Mouse (Mus musculus) olfactory bulb, adult 2 months (tissue): ENCODE results near the gene Mid1.
"Not testable (repeated sequence)": the region's sequence is repeated elsewhere in the genome, so short reads cannot be mapped to it uniquely, and the experiment has no call there.

Experiments used
- CTCF ChIP-seq: fragments of 200-500 bp; IDR thresholded peaks from 2 replicates; pipeline ENCODE4 v1.5.1; 2012; ENCODE audit warnings: low read depth, mild to moderate bottlenecking, low read length, moderate library complexity; ENCODE audit not compliant: insufficient read depth
- POLR2A ChIP-seq: fragments of 200-500 bp; IDR thresholded peaks from 2 replicates; pipeline ENCODE4 v1.6.1; 2012; ENCODE audit warnings: mild to moderate bottlenecking, low read depth, low read length, moderate library complexity; ENCODE audit not compliant: insufficient read depth

GRCm38 (mm10) chrX:170019954-170020689 is 335.1 kb downstream of the Mid1 start:
- not testable (repeated sequence) for TF ChIP-seq POLR2A, CTCF
